Mouse (Mus musculus): ENCODE measurements around the gene Pidd1. TPM values are rescaled to one million over a fixed set of nuclear protein-coding genes. Genes with fewer than 3 reads are reported as not detected.
"Not testable (repeated sequence)": the region's sequence is repeated elsewhere in the genome, so short reads cannot be mapped to it uniquely, and the experiment has no call there.

Gene Pidd1
- polyA plus RNA-seq, 1 experiment from 2014 or later, result 14.1 TPM

DNA sequence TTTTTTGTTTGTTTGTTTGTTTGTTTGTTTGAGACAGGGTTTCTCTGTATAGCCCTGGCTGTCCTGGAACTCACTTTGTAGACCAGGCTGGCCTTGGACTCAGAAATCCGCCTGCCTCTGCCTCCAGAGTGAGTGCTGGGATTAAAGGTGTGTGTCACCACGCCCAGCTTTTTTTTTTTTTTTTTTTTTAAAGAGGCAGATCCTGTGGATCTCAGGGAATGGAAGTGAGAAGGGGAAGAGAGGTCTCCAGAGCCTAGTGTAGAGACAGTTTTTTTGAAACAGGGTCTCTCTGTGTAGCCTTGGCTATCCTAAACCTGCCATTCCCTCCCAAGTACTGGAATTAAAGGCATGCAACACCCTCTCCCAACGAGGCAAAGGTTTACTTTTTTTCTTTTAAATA, 2.5 kb upstream of the Pidd1 start:
- peak overlapping the region; percentile 86; the same call in 1 of the 2 replicates for H3K4me3 ChIP-seq (ENCODE audit: low read length)
- not testable (repeated sequence) for ATAC-seq (ENCODE audit: low FRiP score, low TSS enrichment); H3K9ac ChIP-seq (ENCODE audit: low read depth, low read length); H3K27me3 ChIP-seq (ENCODE audit: control insufficient read depth, insufficient read depth, low read length); H3K9me3 ChIP-seq (ENCODE audit: control insufficient read depth, low read length); H3K27ac ChIP-seq (ENCODE audit: low read depth, low read length)
- peak overlapping the region; percentile 58; the same call in 1 of the 2 replicates for H3K4me2 ChIP-seq (replicated peaks; ENCODE audit: low read depth, low read length)
- 81% methylated on average over 3 of the region's 3 CpGs for WGBS
- peaks cover 35% of the 10 kb centered on the region for H3K36me3 ChIP-seq (ENCODE audit: control insufficient read depth, insufficient read depth, low read length)
- H3K4me1 ChIP-seq (ENCODE audit: control insufficient read depth, insufficient read depth, low read length), result peaks cover 24% of the 10 kb centered on the region

GRCm38 (mm10) chr7:141443081-141443821, 574 bp downstream of the Pidd1 start:
- H3K36me3 ChIP-seq (ENCODE audit: control insufficient read depth, insufficient read depth, low read length), result peaks cover 32% of the 10 kb centered on the region
- H3K4me1 ChIP-seq (ENCODE audit: control insufficient read depth, insufficient read depth, low read length), result peaks cover 17% of the 10 kb centered on the region
- peak overlapping the region; percentile 82 for H3K4me2 ChIP-seq (replicated peaks; ENCODE audit: low read depth, low read length)
- H3K9ac ChIP-seq (ENCODE audit: low read depth, low read length), result peak overlapping the region; percentile 70
- peak; percentile 21; the same call in 1 of the 2 replicates for ATAC-seq (ENCODE audit: low FRiP score, low TSS enrichment)
- no peaks in the 10 kb centered on the region for H3K9me3 ChIP-seq (ENCODE audit: control insufficient read depth, low read length)
- WGBS, result 22% methylated on average over 12 of the region's 12 CpGs
- peak overlapping the region; percentile 46 for H3K4me3 ChIP-seq (ENCODE audit: low read length)
- no peaks in the 10 kb centered on the region for H3K27me3 ChIP-seq (ENCODE audit: control insufficient read depth, insufficient read depth, low read length)
- peak overlapping the region; percentile 27; the same call in 1 of the 2 replicates for H3K27ac ChIP-seq (ENCODE audit: low read depth, low read length)

DNA sequence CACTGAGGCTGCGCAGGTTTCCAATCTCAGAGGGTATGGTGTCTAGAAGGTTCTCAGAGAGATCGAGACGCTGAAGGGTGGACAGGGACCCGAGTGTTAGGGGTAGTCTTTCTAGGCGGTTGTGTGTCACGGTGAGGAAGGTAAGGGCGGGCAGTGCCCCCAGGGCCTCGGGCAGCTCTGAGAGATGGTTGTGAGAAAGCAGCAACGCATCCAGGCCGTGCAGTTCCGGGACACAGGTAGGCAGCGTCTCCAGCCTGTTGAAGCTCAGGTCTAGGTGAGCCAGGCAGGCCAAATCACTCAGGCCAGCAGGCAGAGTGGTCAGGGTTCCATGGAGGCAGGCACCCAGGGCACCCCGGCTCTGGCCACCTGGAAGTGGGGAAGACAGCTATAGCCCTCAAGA, 1.6 kb downstream of the Pidd1 start:
- Histone ChIP-seq H3K4me2 (replicated peaks; ENCODE audit: low read depth, low read length) (peak overlapping the region; percentile 82), H3K9me3 (ENCODE audit: control insufficient read depth, low read length) (no peaks in the 10 kb centered on the region), H3K27ac (ENCODE audit: low read depth, low read length) (no peak overlapping the region), H3K4me1 (ENCODE audit: control insufficient read depth, insufficient read depth, low read length) (peaks cover 16% of the 10 kb centered on the region), H3K9ac (ENCODE audit: low read depth, low read length) (peak overlapping the region; percentile 70; the same call in 1 of the 2 replicates), H3K27me3 (ENCODE audit: control insufficient read depth, insufficient read depth, low read length) (no peaks in the 10 kb centered on the region), H3K36me3 (ENCODE audit: control insufficient read depth, insufficient read depth, low read length) (peaks cover 35% of the 10 kb centered on the region), H3K4me3 (ENCODE audit: low read length) (peak overlapping the region; percentile 46)
- 92% methylated on average over 13 of the region's 13 CpGs for WGBS
- no peak for ATAC-seq (ENCODE audit: low FRiP score, low TSS enrichment)

DNA sequence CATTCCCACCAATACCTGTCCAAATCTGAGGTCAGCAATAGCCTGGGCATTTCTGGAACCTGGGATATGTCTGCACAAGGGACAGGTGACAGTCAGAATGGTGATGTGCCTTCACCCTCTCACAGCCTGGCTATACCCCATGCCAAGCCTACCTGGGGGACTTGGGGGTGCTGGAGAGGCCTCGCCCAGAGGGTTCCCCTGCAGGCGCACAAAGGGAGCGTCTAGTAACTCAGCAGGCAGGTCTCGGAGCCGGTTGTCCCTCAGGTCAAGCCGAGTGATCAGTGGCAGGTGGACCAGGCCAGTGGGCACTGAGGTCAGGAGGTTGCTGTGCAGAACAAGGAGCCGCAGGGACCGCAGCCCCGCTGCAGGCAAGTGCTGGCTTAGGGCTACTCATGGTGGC, 2.4 kb downstream of the Pidd1 start:
- H3K27ac ChIP-seq (ENCODE audit: low read depth, low read length), result no peak overlapping the region
- H3K9me3 ChIP-seq (ENCODE audit: control insufficient read depth, low read length), result no peaks in the 10 kb centered on the region

DNA sequence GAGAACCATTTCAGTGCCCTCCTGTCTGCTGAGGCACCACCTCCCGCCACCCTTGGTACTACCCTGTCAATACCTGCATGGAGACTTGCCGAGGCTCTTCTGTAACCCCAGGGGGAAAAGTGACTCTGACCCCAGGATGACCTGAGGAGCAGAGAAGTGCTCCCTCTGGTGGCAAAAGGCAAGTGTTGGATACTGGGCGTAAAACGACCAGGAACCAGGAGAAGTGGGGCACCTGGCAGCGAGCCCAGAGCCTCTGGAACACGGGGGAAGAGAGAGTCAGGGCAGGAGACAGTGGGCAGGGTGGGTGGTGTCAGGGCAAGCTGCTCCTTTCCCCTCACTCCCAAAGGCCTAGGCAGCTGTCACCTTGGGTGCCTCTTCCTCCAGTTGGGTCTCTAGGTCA, 3.2 kb downstream of the Pidd1 start:
- H3K9ac ChIP-seq (ENCODE audit: low read depth, low read length), result no peak overlapping the region
- no peak overlapping the region for H3K4me3 ChIP-seq (ENCODE audit: low read length)
- H3K4me1 ChIP-seq (ENCODE audit: control insufficient read depth, insufficient read depth, low read length), result peaks cover 18% of the 10 kb centered on the region
- H3K27ac ChIP-seq (ENCODE audit: low read depth, low read length), result no peak overlapping the region
- no peak overlapping the region for H3K4me2 ChIP-seq (replicated peaks; ENCODE audit: low read depth, low read length)
- H3K9me3 ChIP-seq (ENCODE audit: control insufficient read depth, low read length), result no peaks in the 10 kb centered on the region
- ATAC-seq (ENCODE audit: low FRiP score, low TSS enrichment), result no peak
- WGBS, result 39% methylated on average over 6 of the region's 6 CpGs
- no peaks in the 10 kb centered on the region for H3K27me3 ChIP-seq (ENCODE audit: control insufficient read depth, insufficient read depth, low read length)
- H3K36me3 ChIP-seq (ENCODE audit: control insufficient read depth, insufficient read depth, low read length), result peaks cover 35% of the 10 kb centered on the region

More for the DNA sequence above, 2.4 kb downstream of the Pidd1 start:
- peaks cover 35% of the 10 kb centered on the region for H3K36me3 ChIP-seq (ENCODE audit: control insufficient read depth, insufficient read depth, low read length)
- 91% methylated on average over 9 of the region's 9 CpGs for WGBS
- no peak overlapping the region for H3K4me3 ChIP-seq (ENCODE audit: low read length)
- ATAC-seq (ENCODE audit: low FRiP score, low TSS enrichment), result no peak
- H3K9ac ChIP-seq (ENCODE audit: low read depth, low read length), result no peak overlapping the region
- H3K4me1 ChIP-seq (ENCODE audit: control insufficient read depth, insufficient read depth, low read length), result peaks cover 13% of the 10 kb centered on the region
- H3K4me2 ChIP-seq (replicated peaks; ENCODE audit: low read depth, low read length), result no peak overlapping the region
- H3K27me3 ChIP-seq (ENCODE audit: control insufficient read depth, insufficient read depth, low read length), result no peaks in the 10 kb centered on the region

- Histone ChIP-seq H3K36me3 (ENCODE audit: control insufficient read depth, insufficient read depth, low read length) (peaks cover 35% of the 10 kb centered on the region), H3K4me1 (ENCODE audit: control insufficient read depth, insufficient read depth, low read length) (peaks cover 24% of the 10 kb centered on the region), H3K4me3 (ENCODE audit: low read length) (no peak overlapping the region), H3K9me3 (ENCODE audit: control insufficient read depth, low read length) (no peaks in the 10 kb centered on the region), H3K9ac (ENCODE audit: low read depth, low read length) (no peak overlapping the region), H3K4me2 (replicated peaks; ENCODE audit: low read depth, low read length) (no peak overlapping the region), H3K27me3 (ENCODE audit: control insufficient read depth, insufficient read depth, low read length) (no peaks in the 10 kb centered on the region), H3K27ac (ENCODE audit: low read depth, low read length) (no peak overlapping the region)
- ATAC-seq (ENCODE audit: low FRiP score, low TSS enrichment), result no peak
- 92% methylated on average over 11 of the region's 11 CpGs for WGBS
These were observed 4.0 kb downstream of the Pidd1 start for GRCm38 (mm10) chr7:141439811-141440210.

- ATAC-seq (ENCODE audit: low FRiP score, low TSS enrichment), result no peak
- no peak overlapping the region for H3K27ac ChIP-seq (ENCODE audit: low read depth, low read length)
- whole genome bisulfite sequencing, result 93% methylated on average over 10 of the region's 10 CpGs
- H3K9me3 ChIP-seq (ENCODE audit: control insufficient read depth, low read length), result no peaks in the 10 kb centered on the region
- no peaks in the 10 kb centered on the region for H3K27me3 ChIP-seq (ENCODE audit: control insufficient read depth, insufficient read depth, low read length)
- H3K4me3 ChIP-seq (ENCODE audit: low read length), result no peak overlapping the region
- no peak overlapping the region for H3K9ac ChIP-seq (ENCODE audit: low read depth, low read length)
- H3K36me3 ChIP-seq (ENCODE audit: control insufficient read depth, insufficient read depth, low read length), result peaks cover 35% of the 10 kb centered on the region
- H3K4me1 ChIP-seq (ENCODE audit: control insufficient read depth, insufficient read depth, low read length), result peaks cover 30% of the 10 kb centered on the region
- H3K4me2 ChIP-seq (replicated peaks; ENCODE audit: low read depth, low read length), result no peak overlapping the region
These were observed 4.6 kb downstream of the Pidd1 start for GRCm38 (mm10) chr7:141439140-141439679.

DNA sequence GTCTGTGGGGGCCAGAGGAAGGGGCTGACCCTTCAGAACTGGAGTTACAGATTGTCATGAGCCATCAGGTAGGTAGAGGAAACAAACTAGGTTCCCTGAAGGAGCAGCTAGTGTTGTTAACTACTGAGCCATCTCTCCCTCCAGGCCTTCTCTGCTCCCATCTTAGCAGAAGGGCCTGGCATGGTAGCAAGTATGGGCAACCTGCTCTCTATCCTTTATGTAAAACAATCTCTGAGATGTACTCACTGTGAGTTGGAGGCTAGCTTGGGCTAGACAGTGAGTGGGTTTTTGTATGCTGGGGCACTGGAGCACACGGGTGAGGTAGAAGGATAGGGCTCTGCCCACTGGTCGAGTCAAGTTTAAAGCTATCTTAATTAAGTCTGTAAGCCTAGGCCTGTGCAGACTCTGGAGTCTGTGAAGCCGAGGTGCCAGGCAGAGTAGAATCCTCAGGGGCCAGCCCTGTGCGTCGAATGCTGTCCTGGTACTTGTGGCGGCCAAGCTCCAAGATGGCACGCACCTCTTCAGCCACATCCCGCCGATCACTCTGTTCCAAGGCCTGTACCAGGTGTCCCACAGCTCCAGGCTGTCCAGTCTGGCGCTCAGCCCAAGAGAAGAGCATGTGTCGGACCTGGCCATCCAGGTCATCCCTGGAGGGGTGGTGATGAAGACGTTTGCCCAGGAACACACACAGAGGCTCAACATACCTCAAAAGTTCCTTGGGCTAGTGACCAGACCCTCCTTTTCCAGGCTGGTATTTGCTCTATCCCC, 5.4 kb downstream of the Pidd1 start:
- no peak overlapping the region for H3K9ac ChIP-seq (ENCODE audit: low read depth, low read length)
- H3K4me1 ChIP-seq (ENCODE audit: control insufficient read depth, insufficient read depth, low read length), result peaks cover 35% of the 10 kb centered on the region
- 95% methylated on average over 12 of the region's 12 CpGs for WGBS

More for the DNA sequence above, 5.4 kb downstream of the Pidd1 start:
- ATAC-seq (ENCODE audit: low FRiP score, low TSS enrichment), result no peak
- Histone ChIP-seq H3K9me3 (ENCODE audit: control insufficient read depth, low read length) (no peaks in the 10 kb centered on the region), H3K27me3 (ENCODE audit: control insufficient read depth, insufficient read depth, low read length) (no peaks in the 10 kb centered on the region), H3K4me2 (replicated peaks; ENCODE audit: low read depth, low read length) (no peak overlapping the region), H3K4me3 (ENCODE audit: low read length) (no peak overlapping the region), H3K27ac (ENCODE audit: low read depth, low read length) (no peak overlapping the region), H3K36me3 (ENCODE audit: control insufficient read depth, insufficient read depth, low read length) (peaks cover 38% of the 10 kb centered on the region)

Measured in kidney, embryonic 14.5 days (tissue).